Mouse (Mus musculus): ENCODE data around the gene Grpel1. TPM values are rescaled to one million over a fixed set of nuclear protein-coding genes. Genes with fewer than 3 reads are reported as not detected.

The Grpel1 gene
- polyA plus RNA-seq, 1 experiment from 2014 or later: 71.7 TPM

GRCm38 (mm10) chr5:36463391-36463790 is 1.4 kb upstream of the Grpel1 start:
- Histone ChIP-seq H3K27ac (no peak overlapping the region), H3K9ac (no peak overlapping the region), H3K36me3 (no peaks in the 10 kb centered on the region), H3K4me3 (replicated peaks) (no peak overlapping the region), H3K27me3 (replicated peaks) (no peaks in the 10 kb centered on the region), H3K4me2 (replicated peaks) (no peak overlapping the region), H3K4me1 (replicated peaks) (peaks cover 8% of the 10 kb centered on the region; the same call in 1 of the 2 replicates), H3K9me3 (no peaks in the 10 kb centered on the region)
- ATAC-seq: no peak
- 66% methylated on average over 5 of the region's 5 CpGs for WGBS

GRCm38 (mm10) chr5:36465889-36466288 is 1.1 kb downstream of the Grpel1 start:
- Histone ChIP-seq H3K4me2 (replicated peaks) (peak overlapping the region; percentile 83), H3K9ac (peak overlapping the region; percentile 77), H3K9me3 (no peaks in the 10 kb centered on the region), H3K4me1 (replicated peaks) (peaks cover 8% of the 10 kb centered on the region; the same call in 1 of the 2 replicates), H3K27ac (no peak overlapping the region), H3K36me3 (peaks cover 20% of the 10 kb centered on the region), H3K27me3 (replicated peaks) (no peaks in the 10 kb centered on the region), H3K4me3 (replicated peaks) (peak overlapping the region; percentile 82)
- ATAC-seq: no peak
- WGBS: 20% methylated on average over 8 of the region's 8 CpGs

GRCm38 (mm10) chr5:36471206-36471605 is 6.4 kb downstream of the Grpel1 start:
- Histone ChIP-seq H3K27me3 (replicated peaks) (no peaks in the 10 kb centered on the region), H3K27ac (no peak overlapping the region), H3K9me3 (no peaks in the 10 kb centered on the region), H3K4me2 (replicated peaks) (no peak overlapping the region), H3K4me1 (replicated peaks) (peaks cover 2% of the 10 kb centered on the region; the same call in 1 of the 2 replicates), H3K36me3 (peaks cover 48% of the 10 kb centered on the region), H3K4me3 (replicated peaks) (no peak overlapping the region), H3K9ac (no peak overlapping the region)
- WGBS: 95% methylated on average over 8 of the region's 8 CpGs
- ATAC-seq: no peak

- Histone ChIP-seq H3K27ac (no peak overlapping the region), H3K36me3 (peaks cover 51% of the 10 kb centered on the region), H3K4me3 (replicated peaks) (no peak overlapping the region), H3K9ac (no peak overlapping the region), H3K4me2 (replicated peaks) (no peak overlapping the region), H3K4me1 (replicated peaks) (no peaks in the 10 kb centered on the region), H3K9me3 (no peaks in the 10 kb centered on the region), H3K27me3 (replicated peaks) (no peaks in the 10 kb centered on the region)
- WGBS: 87% methylated on average over 4 of the region's 4 CpGs
- no peak for ATAC-seq
Measured at GRCm38 (mm10) chr5:36472876-36473655, 8.3 kb downstream of the Grpel1 start.

- Histone ChIP-seq H3K27ac (no peak overlapping the region), H3K4me3 (replicated peaks) (no peak overlapping the region), H3K36me3 (peaks cover 47% of the 10 kb centered on the region), H3K27me3 (replicated peaks) (no peaks in the 10 kb centered on the region), H3K4me1 (replicated peaks) (no peaks in the 10 kb centered on the region), H3K4me2 (replicated peaks) (no peak overlapping the region), H3K9me3 (no peaks in the 10 kb centered on the region), H3K9ac (no peak overlapping the region)
- WGBS: 91% methylated on average over 5 of the region's 5 CpGs
- peak; percentile 71 for ATAC-seq
Measured at GRCm38 (mm10) chr5:36474283-36474682, 9.5 kb downstream of the Grpel1 start.

- Histone ChIP-seq H3K4me1 (replicated peaks) (peaks cover 8% of the 10 kb centered on the region), H3K27me3 (replicated peaks) (no peaks in the 10 kb centered on the region), H3K27ac (no peak overlapping the region), H3K4me3 (replicated peaks) (no peak overlapping the region), H3K9me3 (no peaks in the 10 kb centered on the region), H3K9ac (no peak overlapping the region), H3K36me3 (peaks cover 19% of the 10 kb centered on the region), H3K4me2 (replicated peaks) (no peak overlapping the region)
- ATAC-seq: no peak
- 83% methylated on average over 3 of the region's 3 CpGs for WGBS
Measured at GRCm38 (mm10) chr5:36477486-36477885, 12.7 kb downstream of the Grpel1 start.

GRCm38 (mm10) chr5:36478540-36479420 is 14.0 kb downstream of the Grpel1 start:
- H3K27ac ChIP-seq: no peak overlapping the region
- H3K27me3 ChIP-seq (replicated peaks): no peaks in the 10 kb centered on the region
- no peak overlapping the region for H3K4me2 ChIP-seq (replicated peaks)
- no peak for ATAC-seq
- H3K36me3 ChIP-seq: peaks cover 10% of the 10 kb centered on the region; the same call in 1 of the 2 replicates
- peaks cover 18% of the 10 kb centered on the region for H3K4me1 ChIP-seq (replicated peaks)
- H3K4me3 ChIP-seq (replicated peaks): no peak overlapping the region
- H3K9me3 ChIP-seq: no peaks in the 10 kb centered on the region
- H3K9ac ChIP-seq: no peak overlapping the region
- WGBS: 89% methylated on average over 6 of the region's 6 CpGs

GRCm38 (mm10) chr5:36479735-36480134 is 14.9 kb downstream of the Grpel1 start:
- Histone ChIP-seq H3K4me3 (replicated peaks) (no peak overlapping the region), H3K9me3 (no peaks in the 10 kb centered on the region), H3K36me3 (0 out of 2 replicates have a peak, but pooled peaks cover 7% of the 10 kb centered on the region), H3K9ac (no peak overlapping the region), H3K27me3 (replicated peaks) (no peaks in the 10 kb centered on the region), H3K4me1 (replicated peaks) (peaks cover 20% of the 10 kb centered on the region), H3K4me2 (replicated peaks) (no peak overlapping the region), H3K27ac (no peak overlapping the region)
- WGBS: 67% methylated on average over 2 of the region's 2 CpGs
- ATAC-seq: no peak

- Histone ChIP-seq H3K9me3 (no peaks in the 10 kb centered on the region), H3K27me3 (replicated peaks) (peaks cover 4% of the 10 kb centered on the region; the same call in 1 of the 2 replicates), H3K4me2 (replicated peaks) (no peak overlapping the region), H3K4me3 (replicated peaks) (no peak overlapping the region), H3K9ac (no peak overlapping the region), H3K36me3 (0 out of 2 replicates have a peak, but pooled peaks cover 4% of the 10 kb centered on the region), H3K4me1 (replicated peaks) (peaks cover 23% of the 10 kb centered on the region), H3K27ac (no peak overlapping the region)
- no peak for ATAC-seq
- 91% methylated on average over 4 of the region's 4 CpGs for WGBS
Measured at GRCm38 (mm10) chr5:36480398-36480797, 15.6 kb downstream of the Grpel1 start.

- Histone ChIP-seq H3K4me1 (replicated peaks) (peaks cover 23% of the 10 kb centered on the region), H3K36me3 (0 out of 2 replicates have a peak, but pooled peaks cover 3% of the 10 kb centered on the region), H3K9ac (no peak overlapping the region), H3K9me3 (no peaks in the 10 kb centered on the region), H3K27me3 (replicated peaks) (peaks cover 10% of the 10 kb centered on the region; the same call in 1 of the 2 replicates), H3K4me3 (replicated peaks) (no peak overlapping the region), H3K4me2 (replicated peaks) (no peak overlapping the region), H3K27ac (no peak overlapping the region)
- no peak for ATAC-seq
- 50% methylated on average over 1 of the region's 1 CpGs for WGBS
Measured at GRCm38 (mm10) chr5:36481114-36481513, 16.3 kb downstream of the Grpel1 start.

- peak; percentile 68 for ATAC-seq
- WGBS: under 1% methylated on average over 58 of the region's 58 CpGs
Measured at GRCm38 (mm10) chr5:36483203-36484101, 18.7 kb downstream of the Grpel1 start.

More at GRCm38 (mm10) chr5:36483203-36484101, 18.7 kb downstream of the Grpel1 start:
- no peaks in the 10 kb centered on the region for H3K36me3 ChIP-seq
- H3K27me3 ChIP-seq (replicated peaks): peaks cover 10% of the 10 kb centered on the region; the same call in 1 of the 2 replicates
- H3K27ac ChIP-seq: peak overlapping the region; percentile 71
- H3K4me2 ChIP-seq (replicated peaks): peak overlapping the region; percentile 77
- H3K9ac ChIP-seq: peak overlapping the region; percentile 91
- H3K4me1 ChIP-seq (replicated peaks): peaks cover 23% of the 10 kb centered on the region
- no peaks in the 10 kb centered on the region for H3K9me3 ChIP-seq
- peak overlapping the region; percentile 93 for H3K4me3 ChIP-seq (replicated peaks)
